8 mouse cellular contexts compared by ENCODE assay signal in genomic region chr9:77544354-77545067, GRCm38 (mm10). TPM values are rescaled to one million over a fixed set of nuclear protein-coding genes. Genes with fewer than 3 reads are reported as not detected.
A peak's percentile ranks its signal among the peaks of the same experiment; 100 is the strongest.
DNase-seq lines count a peak whose midpoint lies in the region; ATAC-seq and TF ChIP-seq lines count a peak whose summit lies in the region.

Gene Lrrc1, minus strand, starts transcription at chr9:77544870.

- H3K27ac ChIP-seq in MEL (ENCODE audit: control insufficient read depth, low read depth, low read length) = peak within 1 kb of the TSS; percentile 41
- H3K27ac ChIP-seq in cerebellum, adult 2 months (ENCODE audit: insufficient read depth, low read length) = 0 out of 2 replicates have a peak within 1 kb of the TSS, but pooled peaks have one; percentile 13
- peak within 1 kb of the TSS; percentile 75 for H3K27ac ChIP-seq in lung, embryonic 16.5 days (ENCODE audit: low read length)

- peak; percentile 85 to 94 for TF ChIP-seq POLR2A in MEL (IDR thresholded peaks at IDR 0.05; ENCODE audit: control insufficient read depth in 1 of 2, insufficient read depth in 1 of 2, low read depth in 1 of 2, low read length in 2 of 2, poor library complexity in 1 of 2)
- TF ChIP-seq POLR2A in cerebellum, adult 2 months (IDR thresholded peaks at IDR 0.05; ENCODE audit: borderline replicate concordance, insufficient read depth, low read length) = 0 out of 2 replicates have a peak, but pooled peaks have one; percentile 38

- TF ChIP-seq RAD21 in MEL (IDR thresholded peaks at IDR 0.05; ENCODE audit: low read depth, low read length) = no peak

- H3K27me3 ChIP-seq in MEL (ENCODE audit: control insufficient read depth in 1 of 2, insufficient read depth in 2 of 2, low read length in 2 of 2) = no peaks in the 10 kb centered on the region; a peak in 2 of 4 replicates
- H3K27me3 ChIP-seq in cerebellum, adult 2 months (ENCODE audit: control insufficient read depth, insufficient read depth, low read length) = no peaks in the 10 kb centered on the region
- H3K27me3 ChIP-seq in lung, embryonic 16.5 days (ENCODE audit: control insufficient read depth, insufficient read depth, low read depth, low read length) = no peaks in the 10 kb centered on the region

- under 1% methylated on average over 82 of the region's 88 CpGs for WGBS in cerebellum, adult 2 months
- WGBS in lung, embryonic 16.5 days = 0% methylated on average over 68 of the region's 88 CpGs

- peak within 1 kb of the TSS; percentile 88 for H3K9ac ChIP-seq in MEL (ENCODE audit: control insufficient read depth, low read depth, low read length, poor library complexity, severe bottlenecking)
- H3K9ac ChIP-seq in lung, embryonic 16.5 days (ENCODE audit: low read length) = peak within 1 kb of the TSS; percentile 84

- H3K79me2 ChIP-seq in MEL (ENCODE audit: control insufficient read depth, insufficient read depth, low read length, poor library complexity) = peaks cover 5% of the 10 kb centered on the region; the same call in 1 of the 2 replicates

- no peaks in the 10 kb centered on the region for H3K9me3 ChIP-seq in MEL (replicated peaks; ENCODE audit: insufficient read depth, low read length)
- no peaks in the 10 kb centered on the region for H3K9me3 ChIP-seq in lung, embryonic 16.5 days (ENCODE audit: control insufficient read depth, low read length)

- peak; percentile 68 to 70 for ATAC-seq in hematopoietic stem cell, adult 5-6 weeks (replicated peaks in 1 of 2; ENCODE audit: insufficient read depth in 1 of 2, low FRiP score in 2 of 2, low TSS enrichment in 1 of 2, low read depth in 1 of 2, poor library complexity in 2 of 2, severe bottlenecking in 2 of 2)
- ATAC-seq in lung, embryonic 16.5 days (ENCODE audit: low read depth) = peak; percentile 92

- H3K4me2 ChIP-seq in lung, embryonic 16.5 days (ENCODE audit: low read depth, low read length) = peak within 1 kb of the TSS; percentile 94

- peaks cover 0 to 3% of the 10 kb centered on the region in 2 experiments; a peak in 2 of 4 replicates for H3K36me3 ChIP-seq in MEL (ENCODE audit: control insufficient read depth in 1 of 2, insufficient read depth in 2 of 2, low read length in 2 of 2)
- H3K36me3 ChIP-seq in lung, embryonic 16.5 days (ENCODE audit: control insufficient read depth, insufficient read depth, low read length) = no peaks in the 10 kb centered on the region

- H3K4me3 ChIP-seq in MEL (ENCODE audit: control insufficient read depth in 1 of 2, insufficient read depth in 1 of 2, low read depth in 2 of 2, low read length in 2 of 2) = peak within 1 kb of the TSS; percentile 63 to 91
- peak within 1 kb of the TSS; percentile 61 for H3K4me3 ChIP-seq in cerebellum, adult 2 months (replicated peaks; ENCODE audit: insufficient read depth, low read depth, low read length)
- peak within 1 kb of the TSS; percentile 85 for H3K4me3 ChIP-seq in lung, embryonic 16.5 days (ENCODE audit: low read length)

- no peak for TF ChIP-seq CTCF in MEL (IDR thresholded peaks at IDR 0.05 in 2 of 3, conservative IDR thresholded peaks at IDR 0.05 in 1 of 3; ENCODE audit: control insufficient read depth in 1 of 3, insufficient read depth in 1 of 3, low read depth in 2 of 3, low read length in 3 of 3, poor library complexity in 1 of 3, severe bottlenecking in 1 of 3)
- TF ChIP-seq CTCF in cerebellum, adult 2 months (IDR thresholded peaks at IDR 0.05; ENCODE audit: borderline replicate concordance, insufficient read depth, low read depth, low read length) = no peak

- peak; percentile 91 for DNase-seq in MEL (ENCODE audit: low read depth, low spot score)
- peak; percentile 86 to 88 for DNase-seq in cerebellum, adult 2 months
- peak; percentile 90 for DNase-seq in forelimb bud, embryonic 11.5 days (ENCODE audit: low read depth, low spot score)
- peak; percentile 41 for DNase-seq in layer of hippocampus, adult 9-10 months (ENCODE audit: low spot score)
- peak; percentile 93 for DNase-seq in ovary, postnatal 36 days (ENCODE audit: low spot score)
- peak; percentile 94 for DNase-seq in thymus, postnatal 25 days

- TF ChIP-seq EP300 in MEL (IDR thresholded peaks at IDR 0.05; ENCODE audit: low read depth in 1 of 2, low read length in 2 of 2) = peak in 1 of 2 experiments; percentile 26; a peak in 1 of 4 replicates

- H3K4me1 ChIP-seq in MEL (ENCODE audit: control insufficient read depth in 1 of 2, insufficient read depth in 2 of 2, low read length in 2 of 2) = peaks cover 0 to 6% of the 10 kb centered on the region in 2 experiments; a peak in 2 of 4 replicates
- H3K4me1 ChIP-seq in cerebellum, adult 2 months (ENCODE audit: control insufficient read depth, insufficient read depth, low read length) = no peaks in the 10 kb centered on the region
- peaks cover 18% of the 10 kb centered on the region for H3K4me1 ChIP-seq in lung, embryonic 16.5 days (replicated peaks; ENCODE audit: control insufficient read depth, insufficient read depth, low read length)

TF ChIP-seq in MEL, 35 proteins besides CTCF, POLR2A, EP300 and RAD21:
- TF ChIP-seq ZC3H11A (IDR thresholded peaks at IDR 0.05; ENCODE audit: low read depth, low read length) = no peak
- no peak for TF ChIP-seq MYB (IDR thresholded peaks at IDR 0.05; ENCODE audit: low read depth, low read length)
- peak; percentile 54 for TF ChIP-seq TCF12 (IDR thresholded peaks at IDR 0.05; ENCODE audit: low read depth, low read length)
- TF ChIP-seq CHD2 (IDR thresholded peaks at IDR 0.05; ENCODE audit: low read length) = no peak
- no peak for TF ChIP-seq ETS1 (IDR thresholded peaks at IDR 0.05; ENCODE audit: low read depth, low read length)
- no peak for TF ChIP-seq TAL1 (IDR thresholded peaks at IDR 0.05; ENCODE audit: low read length)
- no peak for TF ChIP-seq MAFK (IDR thresholded peaks at IDR 0.05; ENCODE audit: borderline replicate concordance, low read depth, low read length)
- TF ChIP-seq GABPA (IDR thresholded peaks at IDR 0.05; ENCODE audit: low read depth, low read length) = no peak
- TF ChIP-seq POLR2AphosphoS2 (IDR thresholded peaks at IDR 0.05; ENCODE audit: low read length) = peak; percentile 56; the same call in 1 of the 2 replicates
- TF ChIP-seq ZMIZ1 (IDR thresholded peaks at IDR 0.05; ENCODE audit: low read depth, low read length) = no peak
- TF ChIP-seq MEF2A (IDR thresholded peaks at IDR 0.05; ENCODE audit: extremely low read depth, insufficient replicate concordance, low read depth, low read length, poor library complexity, severe bottlenecking) = no peak
- no peak for TF ChIP-seq POLR2AphosphoS5 (IDR thresholded peaks at IDR 0.05; ENCODE audit: borderline replicate concordance, low read depth, low read length)
- peak; percentile 67 for TF ChIP-seq HCFC1 (IDR thresholded peaks at IDR 0.05; ENCODE audit: low read depth, low read length)
- TF ChIP-seq JUND (IDR thresholded peaks at IDR 0.05; ENCODE audit: low read depth, low read length) = no peak
- TF ChIP-seq ZNF384 (IDR thresholded peaks at IDR 0.05; ENCODE audit: low read depth, low read length) = no peak
- TF ChIP-seq SIN3A (IDR thresholded peaks at IDR 0.05; ENCODE audit: low read length) = peak; percentile 74
- no peak for TF ChIP-seq ZKSCAN1 (IDR thresholded peaks at IDR 0.05; ENCODE audit: low read depth, low read length)
- TF ChIP-seq SMC3 (IDR thresholded peaks at IDR 0.05; ENCODE audit: low read depth, low read length) = no peak
- peak; percentile 48; the same call in 1 of the 2 replicates for TF ChIP-seq TBP (IDR thresholded peaks at IDR 0.05; ENCODE audit: low read depth, low read length)
- no peak; the same call in 1 of the 2 replicates for TF ChIP-seq MAX (IDR thresholded peaks at IDR 0.05; ENCODE audit: low read length)
- TF ChIP-seq USF1 (IDR thresholded peaks at IDR 0.05; ENCODE audit: low read depth, low read length) = no peak
- no peak for TF ChIP-seq GATA1 (IDR thresholded peaks at IDR 0.05; ENCODE audit: low read depth, low read length)
- TF ChIP-seq CHD1 (IDR thresholded peaks at IDR 0.05; ENCODE audit: low read depth, low read length) = no peak
- TF ChIP-seq USF2 (IDR thresholded peaks at IDR 0.05; ENCODE audit: borderline replicate concordance in 1 of 2, insufficient read depth in 1 of 2, low read depth in 1 of 2, low read length in 2 of 2) = no peak
- TF ChIP-seq MYC (IDR thresholded peaks at IDR 0.05; ENCODE audit: low read depth, low read length) = no peak
- no peak for TF ChIP-seq KAT2A (conservative IDR thresholded peaks at IDR 0.05; ENCODE audit: low read depth, low read length)
- peak; percentile 82 for TF ChIP-seq NRF1 (IDR thresholded peaks at IDR 0.05; ENCODE audit: insufficient read depth, low read depth, low read length, poor library complexity, severe bottlenecking)
- TF ChIP-seq ELF1 (IDR thresholded peaks at IDR 0.05; ENCODE audit: low read depth, low read length) = peak; percentile 75
- TF ChIP-seq MAZ (IDR thresholded peaks at IDR 0.05; ENCODE audit: low read depth, low read length) = peak; percentile 70
- TF ChIP-seq NELFE (IDR thresholded peaks at IDR 0.05; ENCODE audit: low read depth, low read length) = peak; percentile 72
- no peak for TF ChIP-seq RCOR1 (IDR thresholded peaks at IDR 0.05; ENCODE audit: low read depth, low read length)
- no peak for TF ChIP-seq BHLHE40 (IDR thresholded peaks at IDR 0.05; ENCODE audit: borderline replicate concordance, low read depth, low read length)
- TF ChIP-seq UBTF (IDR thresholded peaks at IDR 0.05; ENCODE audit: borderline replicate concordance, insufficient read depth, low read depth, low read length) = no peak
- TF ChIP-seq E2F4 (IDR thresholded peaks at IDR 0.05; ENCODE audit: borderline replicate concordance, low read depth, low read length) = no peak
- peak; percentile 82 for TF ChIP-seq MXI1 (IDR thresholded peaks at IDR 0.05; ENCODE audit: low read depth, low read length)

RNA-seq across cellular contexts. Expression of gene Lrrc1, which starts in this region (rescaled TPM):
- 5.3 and 5.7 TPM in 2 replicates for total RNA-seq in MEL (2012; rRNA removed)
- 10 to 100 TPM in 1 of 2 experiments, not detected in 1; 12.1 TPM for polyA plus RNA-seq in MEL (2012; ENCODE audit: insufficient read depth in 1 of 2, insufficient read length in 2 of 2, low read depth in 1 of 2, low replicate concordance in 2 of 2, missing spikeins in 1 of 2)
- 28.4 and 28.8 TPM in 2 replicates for polyA plus RNA-seq in cerebellum, adult 2 months (2012; rRNA removed)
- total RNA-seq in hematopoietic stem cell, adult 5-6 weeks (2017) = 24.4 and 30.0 TPM in 2 replicates
- 10.3 and 11.7 TPM in 2 replicates for polyA plus RNA-seq in lung, embryonic 16.5 days (2015; fragmentation: Nextera tagmentation; extraction: Ambion mirVana)

Comparison
In these comparisons a context has a peak if more than half of its experiments do, and no peak if none do; other contexts are left out.
1. Peak in every context shown above with its lines: DNase-seq, ATAC-seq, H3K4me3 ChIP-seq and H3K27ac ChIP-seq.
2. DNase-seq: peak in every context shown above with its lines; median percentile 94 in thymus, postnatal 25 days; 93 in ovary, postnatal 36 days; 91 in MEL; 90 in forelimb bud, embryonic 11.5 days; 87 in cerebellum, adult 2 months; 41 in layer of hippocampus, adult 9-10 months.
3. H3K27ac ChIP-seq: peak in every context shown above with its lines; median percentile 75 in lung, embryonic 16.5 days; 41 in MEL; 13 in cerebellum, adult 2 months.